Comparison of ENCODE assay signal across 14 mouse cellular contexts in the genomic region with DNA sequence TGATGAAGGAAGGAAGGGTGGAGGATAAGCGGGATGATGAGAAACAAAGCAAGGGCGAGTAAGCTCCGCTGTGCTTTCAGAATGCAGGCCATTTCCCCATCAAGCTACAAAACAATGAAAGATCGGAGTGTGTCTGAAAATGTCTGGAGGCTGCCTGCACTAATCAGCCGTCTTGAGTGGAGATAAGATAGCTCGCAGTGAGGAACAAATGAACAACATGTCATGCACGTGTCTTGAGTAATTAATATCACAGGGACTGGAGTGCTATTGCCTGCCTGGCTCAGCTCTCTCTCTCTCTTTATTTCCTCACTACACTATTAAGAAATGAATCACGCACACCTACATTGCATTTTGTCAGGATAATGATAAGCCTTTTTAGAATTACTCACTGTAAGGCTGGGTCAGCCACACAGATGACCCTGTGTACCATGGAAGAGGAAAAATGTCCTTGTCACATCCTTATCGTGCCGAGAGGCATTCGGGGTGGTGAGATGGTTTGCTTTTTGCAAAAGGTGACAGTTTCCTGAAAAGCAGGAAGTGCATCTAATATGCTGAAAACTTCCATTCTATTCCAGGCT.
DNase-seq lines count a peak whose midpoint lies in the region; ATAC-seq and TF ChIP-seq lines count a peak whose summit lies in the region.
"Had no signal": no experiment of that assay in that cellular context is flagged by ENCODE, and none has a peak within 500 bp of the region (broad histone marks: within the 10 kb centered on the region; RNA-seq: fewer than 3 reads in every experiment).

No protein-coding gene starts in this region.

- H3K36me3 ChIP-seq in hindbrain, embryonic 12.5 days, result no peaks in the 10 kb centered on the region
- no peaks in the 10 kb centered on the region for H3K36me3 ChIP-seq in hindbrain, embryonic 11.5 days (ENCODE audit: control insufficient read depth, insufficient read depth, low read length)
- no peaks in the 10 kb centered on the region for H3K36me3 ChIP-seq in MEL (ENCODE audit: control insufficient read depth in 1 of 2, insufficient read depth in 2 of 2, low read length in 2 of 2)
- H3K36me3 ChIP-seq in intestine, embryonic 15.5 days, result no peaks in the 10 kb centered on the region
- H3K36me3 ChIP-seq: limb, embryonic 13.5 days had no signal

- no peak overlapping the region for H3K9ac ChIP-seq in hindbrain, embryonic 12.5 days
- H3K9ac ChIP-seq in hindbrain, embryonic 11.5 days (ENCODE audit: low read depth, low read length), result no peak overlapping the region
- H3K9ac ChIP-seq in MEL (ENCODE audit: control insufficient read depth, low read depth, low read length, poor library complexity, severe bottlenecking), result no peak overlapping the region
- no peak overlapping the region for H3K9ac ChIP-seq in intestine, embryonic 15.5 days
- H3K9ac ChIP-seq: limb, embryonic 13.5 days had no signal

- 68% methylated on average over 11 of the region's 11 CpGs for WGBS in hindbrain, embryonic 12.5 days
- WGBS in hindbrain, embryonic 11.5 days, result 78% methylated on average over 11 of the region's 11 CpGs
- 54% methylated on average over 11 of the region's 11 CpGs for WGBS in intestine, embryonic 15.5 days

- H3K27ac ChIP-seq in hindbrain, embryonic 12.5 days, result no peak overlapping the region
- H3K27ac ChIP-seq in hindbrain, embryonic 11.5 days (ENCODE audit: low read depth, low read length), result no peak overlapping the region
- H3K27ac ChIP-seq in MEL (ENCODE audit: control insufficient read depth, low read depth, low read length), result no peak overlapping the region
- no peak overlapping the region for H3K27ac ChIP-seq in intestine, embryonic 15.5 days
- H3K27ac ChIP-seq: limb, embryonic 13.5 days had no signal

- peak; percentile 40; the same call in 1 of the 2 replicates for ATAC-seq in hindbrain, embryonic 12.5 days (ENCODE audit: low FRiP score)
- ATAC-seq in hindbrain, embryonic 11.5 days (ENCODE audit: low FRiP score), result no peak
- ATAC-seq in intestine, embryonic 15.5 days, result peak; percentile 93
- ATAC-seq: Patski had no signal

- no peak overlapping the region for H3K4me3 ChIP-seq in hindbrain, embryonic 12.5 days
- H3K4me3 ChIP-seq in hindbrain, embryonic 11.5 days (ENCODE audit: low read depth, low read length), result no peak overlapping the region
- no peak overlapping the region for H3K4me3 ChIP-seq in MEL (ENCODE audit: control insufficient read depth in 1 of 2, insufficient read depth in 1 of 2, low read depth in 2 of 2, low read length in 2 of 2)
- no peak overlapping the region for H3K4me3 ChIP-seq in intestine, embryonic 15.5 days (replicated peaks)
- H3K4me3 ChIP-seq: erythroblast, embryonic 14.5 days; limb, embryonic 13.5 days had no signal

- no peak for TF ChIP-seq RAD21 in MEL (IDR thresholded peaks at IDR 0.05; ENCODE audit: low read depth, low read length)

- no peaks in the 10 kb centered on the region for H3K27me3 ChIP-seq in hindbrain, embryonic 12.5 days
- H3K27me3 ChIP-seq in hindbrain, embryonic 11.5 days (ENCODE audit: control insufficient read depth, insufficient read depth, low read length), result no peaks in the 10 kb centered on the region
- H3K27me3 ChIP-seq in MEL (ENCODE audit: control insufficient read depth in 1 of 2, insufficient read depth in 2 of 2, low read length in 2 of 2), result no peaks in the 10 kb centered on the region
- H3K27me3 ChIP-seq in intestine, embryonic 15.5 days (replicated peaks), result no peaks in the 10 kb centered on the region
- H3K27me3 ChIP-seq: limb, embryonic 13.5 days; Patski had no signal

- no peaks in the 10 kb centered on the region for H3K4me1 ChIP-seq in hindbrain, embryonic 12.5 days
- no peaks in the 10 kb centered on the region for H3K4me1 ChIP-seq in hindbrain, embryonic 11.5 days (replicated peaks; ENCODE audit: control insufficient read depth, insufficient read depth, low read length)
- H3K4me1 ChIP-seq in MEL (ENCODE audit: control insufficient read depth in 1 of 2, insufficient read depth in 2 of 2, low read length in 2 of 2), result no peaks in the 10 kb centered on the region
- no peaks in the 10 kb centered on the region for H3K4me1 ChIP-seq in intestine, embryonic 15.5 days (replicated peaks)
- H3K4me1 ChIP-seq: limb, embryonic 13.5 days had no signal

- intact Hi-C loops in gastrocnemius, postnatal 14 days (cut with DNase I; ENCODE audit: low total_unique reads), result no loop called here

- no peaks in the 10 kb centered on the region; the same call in 1 of the 2 replicates for H3K79me2 ChIP-seq in MEL (ENCODE audit: control insufficient read depth, insufficient read depth, low read length, poor library complexity)

- H3K4me2 ChIP-seq in hindbrain, embryonic 12.5 days (replicated peaks), result no peak overlapping the region
- H3K4me2 ChIP-seq in hindbrain, embryonic 11.5 days (replicated peaks; ENCODE audit: low read depth, low read length), result no peak overlapping the region
- no peak overlapping the region for H3K4me2 ChIP-seq in intestine, embryonic 15.5 days (replicated peaks)
- H3K4me2 ChIP-seq: limb, embryonic 13.5 days had no signal

- no peak for DNase-seq in hindbrain, embryonic 11.5 days (ENCODE audit: low spot score)
- DNase-seq in MEL (ENCODE audit: low read depth, low spot score), result peak; percentile 1
- DNase-seq in brain, adult 2 months (ENCODE audit: low read depth, low spot score), result peak; percentile 16
- no peak for DNase-seq in ovary, postnatal 36 days (ENCODE audit: low spot score)
- DNase-seq in gastrocnemius, postnatal 14 days, result no peak
- no peak for DNase-seq in kidney, postnatal 36 days
- DNase-seq: cerebellum, adult 9-10 months; heart, postnatal 14 days; lung, postnatal 14 days had no signal

- no peaks in the 10 kb centered on the region for H3K9me3 ChIP-seq in hindbrain, embryonic 12.5 days (replicated peaks)
- H3K9me3 ChIP-seq in hindbrain, embryonic 11.5 days (ENCODE audit: control insufficient read depth, low read length), result no peaks in the 10 kb centered on the region
- H3K9me3 ChIP-seq in MEL (replicated peaks; ENCODE audit: insufficient read depth, low read length), result no peaks in the 10 kb centered on the region
- no peaks in the 10 kb centered on the region for H3K9me3 ChIP-seq in intestine, embryonic 15.5 days
- H3K9me3 ChIP-seq: limb, embryonic 13.5 days had no signal

- no peak for TF ChIP-seq POLR2A in MEL (IDR thresholded peaks at IDR 0.05; ENCODE audit: control insufficient read depth in 1 of 2, insufficient read depth in 1 of 2, low read depth in 1 of 2, low read length in 2 of 2, poor library complexity in 1 of 2)

- no peak for TF ChIP-seq CTCF in MEL (IDR thresholded peaks at IDR 0.05 in 2 of 3, conservative IDR thresholded peaks at IDR 0.05 in 1 of 3; ENCODE audit: control insufficient read depth in 1 of 3, insufficient read depth in 1 of 3, low read depth in 2 of 3, low read length in 3 of 3, poor library complexity in 1 of 3, severe bottlenecking in 1 of 3)

- no peak for TF ChIP-seq EP300 in MEL (IDR thresholded peaks at IDR 0.05; ENCODE audit: low read depth in 1 of 2, low read length in 2 of 2)

TF ChIP-seq in MEL, 35 proteins besides CTCF, POLR2A, EP300 and RAD21:
- TF ChIP-seq POLR2AphosphoS2 (IDR thresholded peaks at IDR 0.05; ENCODE audit: low read length), result no peak
- TF ChIP-seq NELFE (IDR thresholded peaks at IDR 0.05; ENCODE audit: low read depth, low read length), result no peak
- no peak for TF ChIP-seq MEF2A (IDR thresholded peaks at IDR 0.05; ENCODE audit: extremely low read depth, insufficient replicate concordance, low read depth, low read length, poor library complexity, severe bottlenecking)
- TF ChIP-seq MXI1 (IDR thresholded peaks at IDR 0.05; ENCODE audit: low read depth, low read length), result no peak
- no peak for TF ChIP-seq GABPA (IDR thresholded peaks at IDR 0.05; ENCODE audit: low read depth, low read length)
- no peak for TF ChIP-seq CHD2 (IDR thresholded peaks at IDR 0.05; ENCODE audit: low read length)
- TF ChIP-seq MYB (IDR thresholded peaks at IDR 0.05; ENCODE audit: low read depth, low read length), result no peak
- no peak for TF ChIP-seq CHD1 (IDR thresholded peaks at IDR 0.05; ENCODE audit: low read depth, low read length)
- TF ChIP-seq USF2 (IDR thresholded peaks at IDR 0.05; ENCODE audit: borderline replicate concordance in 1 of 2, insufficient read depth in 1 of 2, low read depth in 1 of 2, low read length in 2 of 2), result no peak

Comparison
In these comparisons a context has a peak if more than half of its experiments do, and no peak if none do; other contexts are left out.
1. DNase-seq: peak in MEL (single experiment) and brain, adult 2 months (single experiment); none in hindbrain, embryonic 11.5 days (single experiment), ovary, postnatal 36 days (single experiment), gastrocnemius, postnatal 14 days (single experiment) and kidney, postnatal 36 days (0 of 2).